Mouse (Mus musculus) kidney, adult 2 months (tissue): ENCODE data around the gene Tmem53.

Experiments
- CTCF ChIP-seq: fragments of 200-500 bp; conservative IDR thresholded peaks from 2 replicates; pipeline ENCODE4 v1.5.1; 2011; ENCODE audit warnings: low read depth, mild to moderate bottlenecking, control low read depth, low read length, moderate library complexity, mixed read lengths; ENCODE audit not compliant: insufficient read depth, insufficient read length
- POLR2A ChIP-seq: fragments of 200-500 bp; IDR thresholded peaks from one replicate; pipeline ENCODE4 v1.6.1; 2011; ENCODE audit warnings: low read depth, low read length, control low read depth

DNA sequence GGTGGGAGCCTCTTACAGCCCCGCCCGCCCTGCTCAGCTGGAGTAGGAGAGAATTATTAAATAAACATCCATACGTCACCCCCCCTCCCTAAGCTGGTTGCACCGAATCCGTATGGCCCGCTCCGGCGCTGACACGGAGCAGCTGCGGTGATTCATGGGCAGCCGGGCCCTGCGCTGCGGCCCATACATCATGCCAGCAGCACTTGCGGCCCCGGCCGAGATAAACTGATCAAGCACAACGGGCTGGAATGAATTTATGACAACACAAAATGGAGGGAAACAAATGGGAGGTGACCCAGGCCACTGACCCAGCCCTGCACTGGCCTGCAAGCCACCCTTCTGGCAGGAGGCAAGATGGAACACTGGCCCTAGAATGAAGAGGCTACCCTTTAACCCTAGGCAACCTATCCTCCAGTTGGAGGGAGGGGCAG, 24.5 kb downstream of the Tmem53 start:
- TF ChIP-seq POLR2A (no peak), CTCF (no peak)
